ENCODE assay signal across 9 mouse cellular contexts in genomic region chr6:82917778-82918129, GRCm38 (mm10). TPM values are rescaled to one million over a fixed set of nuclear protein-coding genes. Genes with fewer than 3 reads are reported as not detected.
DNase-seq lines count a peak whose midpoint lies in the region; ATAC-seq and TF ChIP-seq lines count a peak whose summit lies in the region.
"Had no signal": no experiment of that assay in that cellular context is flagged by ENCODE, and none has a peak within 500 bp of the region (broad histone marks: within the 10 kb centered on the region; RNA-seq: fewer than 3 reads in every experiment).

No protein-coding gene starts in this region.

- no peaks in the 10 kb centered on the region for H3K27me3 ChIP-seq in spleen, adult 2 months (ENCODE audit: control insufficient read depth, insufficient read depth, low read length)

- TF ChIP-seq CTCF in cortical plate, adult 2 months (IDR thresholded peaks at IDR 0.05; ENCODE audit: extremely low read depth, insufficient read depth, low read length) = peak; percentile 43
- TF ChIP-seq CTCF in spleen, adult 2 months (IDR thresholded peaks at IDR 0.05; ENCODE audit: extremely low read depth, insufficient read depth, insufficient read length, insufficient replicate concordance) = peak; percentile 53; the same call in 1 of the 2 replicates

- H3K36me3 ChIP-seq in spleen, adult 2 months (ENCODE audit: control insufficient read depth, insufficient read depth, low read length) = no peaks in the 10 kb centered on the region

- TF ChIP-seq POLR2A in cortical plate, adult 2 months (IDR thresholded peaks at IDR 0.05; ENCODE audit: extremely low read depth, insufficient read depth, low read length) = no peak
- TF ChIP-seq POLR2A in spleen, adult 2 months (IDR thresholded peaks at IDR 0.05; ENCODE audit: low read depth, low read length) = no peak

- no peaks in the 10 kb centered on the region for H3K4me1 ChIP-seq in cortical plate, adult 2 months (ENCODE audit: control insufficient read depth, insufficient read depth, low read length)
- H3K4me1 ChIP-seq in spleen, adult 2 months (ENCODE audit: control insufficient read depth, insufficient read depth, insufficient read length) = peaks cover 13% of the 10 kb centered on the region; the same call in 1 of the 2 replicates

- DNase-seq in urinary bladder, postnatal 14 days (ENCODE audit: low spot score) = peak; percentile 49
- DNase-seq in urinary bladder, postnatal 10 days (ENCODE audit: low spot score) = no peak
- peak; percentile 43 to 62 for DNase-seq in heart, postnatal 14 days
- peak; percentile 52 to 74 for DNase-seq in layer of hippocampus, postnatal 25 days (ENCODE audit: extremely low spot score in 1 of 2, low spot score in 1 of 2)
- peak in 1 of 2 experiments; percentile 24 for DNase-seq in spleen, adult 2 months (ENCODE audit: low read depth in 1 of 2, low spot score in 2 of 2)
- no peak for DNase-seq in cerebellum, postnatal 36 days

- 0 out of 2 replicates have a peak, but pooled peaks have one; percentile 38 for ATAC-seq in megakaryocyte-erythroid progenitor cell, adult 5-6 weeks (replicated peaks; ENCODE audit: low FRiP score, low TSS enrichment, poor library complexity, severe bottlenecking)

- H3K4me3 ChIP-seq in cortical plate, adult 2 months (ENCODE audit: insufficient read depth, low read length) = no peak overlapping the region
- H3K4me3 ChIP-seq in spleen, adult 2 months (ENCODE audit: extremely low read depth, insufficient read depth, insufficient read length) = no peak overlapping the region
- H3K4me3 ChIP-seq: erythroblast, embryonic 14.5 days had no signal

- no peak overlapping the region for H3K27ac ChIP-seq in cortical plate, adult 2 months (ENCODE audit: insufficient read depth, low read length)
- no peak overlapping the region for H3K27ac ChIP-seq in spleen, adult 2 months (ENCODE audit: insufficient read depth, low read length)

- 23% methylated on average over 8 of the region's 8 CpGs for WGBS in spleen, adult 2 months

- intact Hi-C loops in heart, postnatal 14 days (cut with DNase I) = loop anchor here (2.0 kb wide), 1 partner anchor 53 kb away; no protein-coding TSS in a partner anchor

RNA-seq across cellular contexts. Expression of gene Sema4f, which starts 21.8 kb away (rescaled TPM):
- 33.5 and 33.7 TPM in 2 replicates for polyA plus RNA-seq in cortical plate, adult 2 months (2012; rRNA removed)
- under 1 TPM; 0.29 to 0.33 TPM for total RNA-seq in heart, postnatal 14 days (2021)
- total RNA-seq in layer of hippocampus, postnatal 25 days (2021) = 10 to 100 TPM; 37.8 to 37.9 TPM
- not detected in 2 replicates for total RNA-seq in megakaryocyte-erythroid progenitor cell, adult 5-6 weeks (2014; fragmentation: Nextera tagmentation)
- not detected in 2 replicates for total RNA-seq in megakaryocyte-erythroid progenitor cell, adult 5-6 weeks (2017)
- 3.2 TPM in 2 replicates for polyA plus RNA-seq in spleen, adult 2 months (2012; rRNA removed)
- polyA plus RNA-seq: erythroblast, embryonic 14.5 days had no signal

RNA-seq across cellular contexts. Expression of gene M1ap, which starts 28.9 kb away (rescaled TPM):
- 0.06 and 0.17 TPM in 2 replicates for polyA plus RNA-seq in cortical plate, adult 2 months (2012; rRNA removed)
- under 1 TPM in 1 of 2 experiments, not detected in 1; 0.14 TPM for total RNA-seq in heart, postnatal 14 days (2021)
- under 1 TPM in 1 of 2 experiments, not detected in 1; 0.34 TPM for total RNA-seq in layer of hippocampus, postnatal 25 days (2021)
- 11.4 and 16.2 TPM in 2 replicates for total RNA-seq in megakaryocyte-erythroid progenitor cell, adult 5-6 weeks (2014; fragmentation: Nextera tagmentation)
- 7.5 and 10.2 TPM in 2 replicates for total RNA-seq in megakaryocyte-erythroid progenitor cell, adult 5-6 weeks (2017)
- polyA plus RNA-seq in spleen, adult 2 months (2012; rRNA removed) = 2.6 and 2.8 TPM in 2 replicates

Comparison
In these comparisons a context has a peak if more than half of its experiments do, and no peak if none do; other contexts are left out.
1. DNase-seq: peak in urinary bladder, postnatal 14 days (single experiment), heart, postnatal 14 days (2 of 2) and layer of hippocampus, postnatal 25 days (2 of 2); none in urinary bladder, postnatal 10 days (single experiment) and cerebellum, postnatal 36 days (0 of 2).
2. RNA of gene Sema4f, which starts 21.8 kb away (total RNA-seq): 37.8 to 37.9 TPM in layer of hippocampus, postnatal 25 days; 0.29 to 0.33 TPM in heart, postnatal 14 days and not detected in megakaryocyte-erythroid progenitor cell, adult 5-6 weeks; every median in the first group is over 10 times any median in the second.
3. RNA of gene M1ap, which starts 28.9 kb away (total RNA-seq): 7.5 to 16.2 TPM in megakaryocyte-erythroid progenitor cell, adult 5-6 weeks; 0.34 TPM in layer of hippocampus, postnatal 25 days and 0.14 TPM in heart, postnatal 14 days; every median in the first group is over 4 times any median in the second.